Mouse (Mus musculus): ENCODE measurements around the gene Tdrd1.

Tdrd1 gene

GRCm38 (mm10) chr19:56829267-56829666 lies 3.3 kb downstream of the Tdrd1 start:
- no peak for DNase-seq (ENCODE audit: low spot score)

DNA sequence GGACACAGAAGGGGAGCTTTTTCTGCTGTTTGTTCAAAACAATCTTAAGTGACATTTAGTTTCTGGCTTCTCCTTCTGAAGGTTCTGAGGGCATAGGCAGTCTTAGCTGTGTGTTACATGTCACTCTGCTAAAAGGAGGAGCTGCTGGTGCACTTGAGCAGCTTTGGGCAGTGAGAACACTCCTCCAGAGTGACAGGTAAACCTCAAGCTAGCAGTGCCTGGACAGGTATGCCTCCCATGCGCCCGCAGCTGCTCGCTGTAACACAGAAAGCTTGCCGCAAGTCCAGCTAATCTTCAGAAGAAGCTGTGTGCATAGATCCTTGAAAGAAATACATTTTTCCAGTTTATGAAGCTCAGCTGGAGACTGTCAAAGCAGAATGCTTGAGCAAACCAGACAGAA lies 4.2 kb downstream of the Tdrd1 start:
- DNase-seq (ENCODE audit: low spot score) = no peak

GRCm38 (mm10) chr19:56835340-56835739 lies 9.3 kb downstream of the Tdrd1 start:
- no peak for DNase-seq (ENCODE audit: low spot score)

GRCm38 (mm10) chr19:56838942-56839706 lies 13.1 kb downstream of the Tdrd1 start:
- no peak for DNase-seq (ENCODE audit: low spot score)

GRCm38 (mm10) chr19:56842974-56843373 lies 17.0 kb downstream of the Tdrd1 start:
- DNase-seq (ENCODE audit: low spot score) = no peak

- DNase-seq (ENCODE audit: low spot score) = no peak
Measured at GRCm38 (mm10) chr19:56852590-56852989, 26.6 kb downstream of the Tdrd1 start.

- no peak for DNase-seq (ENCODE audit: low spot score)
Measured at GRCm38 (mm10) chr19:56856455-56856854, 30.4 kb downstream of the Tdrd1 start.

- no peak for DNase-seq (ENCODE audit: low spot score)
Measured at GRCm38 (mm10) chr19:56867701-56868100, 41.7 kb downstream of the Tdrd1 start.

GRCm38 (mm10) chr19:56873816-56874600 lies 48.0 kb downstream of the Tdrd1 start, which contains the start of gene Vwa2:
Gene Vwa2, plus strand, starts transcription at chr19:56874249.
- DNase-seq (ENCODE audit: low spot score) = no peak

- DNase-seq (ENCODE audit: low spot score) = no peak
Measured at GRCm38 (mm10) chr19:56874601-56875315, 48.7 kb downstream of the Tdrd1 start.

DNA sequence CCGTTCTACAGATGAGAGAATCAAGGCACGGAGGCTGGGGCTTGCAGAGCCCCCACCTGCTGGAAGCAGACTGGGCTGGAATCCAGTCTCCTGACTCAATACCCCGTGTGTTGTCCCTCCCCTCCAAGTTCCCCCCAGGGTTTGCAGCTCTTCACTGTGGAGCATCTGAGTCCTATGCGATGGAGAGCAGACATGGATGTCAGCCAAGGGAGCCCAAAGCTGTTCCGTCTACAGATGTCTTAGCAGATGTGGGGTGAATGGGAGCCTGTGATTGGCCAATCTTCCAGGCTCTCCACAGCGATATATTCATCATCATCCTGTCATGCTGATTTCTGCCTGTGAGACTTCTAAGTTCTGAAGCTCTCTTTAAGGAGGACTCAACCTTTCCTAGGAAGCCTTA lies 51.4 kb downstream of the Tdrd1 start:
- DNase-seq (ENCODE audit: low spot score) = no peak

- no peak for DNase-seq (ENCODE audit: low spot score)
Measured at GRCm38 (mm10) chr19:56887879-56888278, 61.9 kb downstream of the Tdrd1 start.

DNA sequence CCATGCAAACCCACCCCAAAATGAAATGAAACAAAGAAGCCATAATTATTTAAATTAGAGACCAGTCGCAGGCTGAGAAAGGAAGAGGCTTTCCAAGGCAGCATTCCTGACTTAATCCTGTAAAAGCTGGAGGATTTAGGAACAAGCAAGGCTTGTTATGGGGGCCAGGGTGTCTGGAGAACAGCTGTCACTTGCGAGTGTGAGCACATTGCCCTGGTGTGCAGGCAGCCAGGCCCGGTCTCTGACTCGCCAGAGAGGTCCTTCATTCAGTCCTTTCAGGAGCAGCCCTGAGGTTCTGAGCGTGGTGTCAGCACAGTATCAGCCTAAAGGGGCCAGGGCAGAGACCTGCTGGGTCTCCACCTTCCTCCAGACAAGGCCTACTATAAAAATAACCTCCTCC lies 62.6 kb downstream of the Tdrd1 start:
- DNase-seq (ENCODE audit: low spot score) = no peak

GRCm38 (mm10) chr19:56891438-56891837 lies 65.4 kb downstream of the Tdrd1 start:
- DNase-seq (ENCODE audit: low spot score) = no peak

DNA sequence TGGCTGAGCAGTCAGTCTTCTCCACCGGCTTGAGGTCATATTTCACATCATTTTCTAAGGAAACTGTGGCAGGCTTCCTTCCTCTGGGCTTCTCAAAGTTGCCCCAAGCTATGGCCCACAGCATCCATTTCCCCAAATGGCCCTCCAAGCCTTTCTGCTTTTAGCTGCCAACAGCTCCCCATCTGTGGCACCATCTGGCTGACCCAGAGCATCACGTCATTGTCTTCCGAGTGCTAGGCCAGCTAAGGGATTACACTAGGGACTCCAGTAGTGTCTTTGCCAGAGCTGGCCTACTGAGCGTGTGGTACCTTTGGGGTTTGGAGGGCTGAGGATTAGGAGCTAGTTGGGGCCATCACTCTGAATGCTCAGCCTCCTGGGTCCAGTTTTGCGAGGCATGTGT lies 66.6 kb downstream of the Tdrd1 start:
- no peak for DNase-seq (ENCODE audit: low spot score)

GRCm38 (mm10) chr19:56893326-56893725 lies 67.3 kb downstream of the Tdrd1 start:
- DNase-seq (ENCODE audit: low spot score) = no peak

DNA sequence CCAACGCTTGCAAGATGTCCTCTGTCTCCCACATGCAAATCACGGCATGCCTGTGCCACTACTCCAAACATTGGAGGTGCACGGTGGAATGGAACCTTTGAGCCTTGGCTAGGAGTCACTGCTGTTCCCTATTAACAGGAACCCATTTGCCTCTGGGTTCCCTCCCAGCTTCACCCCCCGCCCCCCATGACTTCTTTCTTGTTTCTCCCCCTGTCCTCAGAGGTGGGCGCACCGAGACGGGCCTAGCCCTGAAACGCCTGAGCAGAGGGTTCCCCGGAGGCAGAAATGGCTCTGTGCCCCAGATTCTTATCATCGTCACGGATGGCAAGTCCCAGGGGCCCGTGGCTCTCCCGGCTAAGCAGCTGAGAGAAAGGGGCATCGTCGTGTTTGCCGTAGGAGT lies 71.6 kb downstream of the Tdrd1 start:
- no peak for DNase-seq (ENCODE audit: low spot score)

DNA sequence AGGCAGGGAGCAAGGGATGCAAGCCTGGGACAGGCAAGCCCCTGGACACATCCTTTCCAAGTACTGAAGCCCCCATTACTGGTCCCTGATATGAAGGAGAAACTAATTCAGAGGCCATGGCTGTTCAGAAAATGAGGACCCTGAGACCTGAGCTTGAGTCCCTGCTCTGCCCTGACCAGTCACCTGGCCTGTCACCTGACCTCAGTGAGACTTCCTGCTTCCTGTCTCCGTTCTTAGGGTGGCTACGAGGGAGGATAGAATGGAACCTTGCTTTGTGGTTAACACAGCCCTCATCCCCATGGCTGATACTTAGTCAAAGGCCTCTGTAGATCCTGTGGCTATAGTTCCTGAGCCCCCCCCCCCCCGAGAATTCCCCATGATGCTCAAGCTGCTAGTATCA lies 78.1 kb downstream of the Tdrd1 start:
- no peak for DNase-seq (ENCODE audit: low spot score)

- no peak for DNase-seq (ENCODE audit: low spot score)
Measured at GRCm38 (mm10) chr19:56905395-56905794, 79.4 kb downstream of the Tdrd1 start.

DNA sequence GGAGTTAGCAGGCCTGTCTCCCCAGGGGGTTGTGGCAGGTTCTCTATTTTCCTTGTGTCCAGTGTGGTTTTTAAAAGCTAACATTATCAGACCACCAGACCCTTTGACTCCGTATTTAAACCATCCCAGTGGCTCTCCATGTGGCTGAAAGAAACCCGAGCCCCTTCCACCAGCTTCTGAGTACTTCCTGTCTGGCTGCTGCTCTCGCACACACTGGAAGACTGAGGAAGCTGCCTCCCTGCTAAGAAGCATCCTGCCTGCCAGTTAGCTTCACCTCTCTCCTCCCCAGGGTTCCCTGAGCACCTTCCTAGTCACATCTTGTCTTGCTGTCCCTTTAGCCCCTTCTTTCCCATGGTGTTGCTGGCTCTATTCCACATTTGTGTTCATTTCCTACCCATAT lies 81.8 kb downstream of the Tdrd1 start:
- no peak for DNase-seq (ENCODE audit: low spot score)

DNA sequence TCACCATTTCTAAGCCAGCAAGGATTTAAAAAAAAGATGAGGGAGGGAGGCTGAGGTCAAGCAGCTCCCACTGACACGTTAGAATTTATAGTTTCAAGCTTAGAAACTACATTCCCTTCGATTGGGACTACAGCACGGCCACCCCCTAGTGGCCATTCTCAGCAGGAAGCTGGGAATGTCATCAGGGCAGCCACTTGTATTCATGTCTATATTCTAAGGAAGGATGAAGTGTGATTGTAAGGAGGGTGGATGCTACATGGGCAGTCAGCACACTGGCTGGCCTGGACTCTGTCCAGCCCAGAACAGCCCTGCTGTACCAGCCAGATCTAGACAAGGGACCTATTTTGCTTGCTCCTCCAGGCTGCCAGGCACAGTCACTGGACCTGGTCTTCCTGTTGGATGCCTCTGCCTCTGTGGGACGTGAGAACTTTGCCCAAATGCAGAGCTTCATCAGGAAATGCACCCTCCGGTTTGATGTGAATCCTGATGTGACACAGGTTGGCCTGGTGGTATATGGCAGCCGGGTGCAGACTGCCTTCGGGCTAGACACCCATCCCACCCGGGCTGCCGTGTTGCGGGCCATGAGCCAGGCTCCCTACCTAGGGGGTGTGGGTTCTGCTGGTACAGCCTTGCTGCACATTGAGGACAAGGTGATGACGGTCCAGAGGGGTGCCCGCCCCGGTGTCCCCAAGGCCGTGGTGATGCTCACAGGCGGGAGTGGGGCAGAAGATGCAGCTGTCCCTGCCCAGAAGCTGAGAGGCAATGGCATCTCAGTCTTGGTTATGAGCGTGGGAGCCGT lies 82.7 kb downstream of the Tdrd1 start:
- no peak for DNase-seq (ENCODE audit: low spot score)

- no peak for DNase-seq (ENCODE audit: low spot score)
Measured at GRCm38 (mm10) chr19:56910561-56910960, 84.6 kb downstream of the Tdrd1 start.

All from left cerebral cortex, adult 11 months (tissue).